Mouse (Mus musculus): ENCODE measurements around the gene Ero1l. TPM values are rescaled to one million over a fixed set of nuclear protein-coding genes. Genes with fewer than 3 reads are reported as not detected.

The Ero1l gene
- polyA plus RNA-seq, 1 experiment from 2014 or later, result 42.3 TPM

- Histone ChIP-seq H3K4me1 (ENCODE audit: control insufficient read depth, insufficient read depth, low read length) (no peaks in the 10 kb centered on the region), H3K9ac (ENCODE audit: low read depth, low read length) (no peak overlapping the region), H3K27me3 (ENCODE audit: control insufficient read depth, insufficient read depth, low read length) (no peaks in the 10 kb centered on the region), H3K4me3 (ENCODE audit: low read depth, low read length) (no peak overlapping the region), H3K4me2 (no peak overlapping the region), H3K9me3 (replicated peaks; ENCODE audit: control insufficient read depth, low read length) (no peaks in the 10 kb centered on the region), H3K36me3 (ENCODE audit: control insufficient read depth, insufficient read depth, low read length) (no peaks in the 10 kb centered on the region), H3K27ac (ENCODE audit: low read depth, low read length) (no peak overlapping the region)
- ATAC-seq (replicated peaks; ENCODE audit: insufficient number of reproducible peaks, low FRiP score, low TSS enrichment), result no peak
Observed at GRCm38 (mm10) chr14:45325471-45325870, 6.9 kb upstream of the Ero1l start.

- Histone ChIP-seq H3K4me2 (no peak overlapping the region), H3K9me3 (replicated peaks; ENCODE audit: control insufficient read depth, low read length) (no peaks in the 10 kb centered on the region), H3K27me3 (ENCODE audit: control insufficient read depth, insufficient read depth, low read length) (no peaks in the 10 kb centered on the region), H3K4me1 (ENCODE audit: control insufficient read depth, insufficient read depth, low read length) (no peaks in the 10 kb centered on the region), H3K36me3 (ENCODE audit: control insufficient read depth, insufficient read depth, low read length) (no peaks in the 10 kb centered on the region), H3K4me3 (ENCODE audit: low read depth, low read length) (no peak overlapping the region), H3K27ac (ENCODE audit: low read depth, low read length) (no peak overlapping the region), H3K9ac (ENCODE audit: low read depth, low read length) (no peak overlapping the region)
- WGBS (ENCODE audit: insufficient replicate concordance), result 76% methylated on average over 3 of the region's 3 CpGs
- ATAC-seq (replicated peaks; ENCODE audit: insufficient number of reproducible peaks, low FRiP score, low TSS enrichment), result no peak
Observed at GRCm38 (mm10) chr14:45323320-45323719, 4.7 kb upstream of the Ero1l start.

- ATAC-seq (replicated peaks; ENCODE audit: insufficient number of reproducible peaks, low FRiP score, low TSS enrichment), result no peak
- Histone ChIP-seq H3K36me3 (ENCODE audit: control insufficient read depth, insufficient read depth, low read length) (no peaks in the 10 kb centered on the region), H3K9ac (ENCODE audit: low read depth, low read length) (no peak overlapping the region), H3K9me3 (replicated peaks; ENCODE audit: control insufficient read depth, low read length) (no peaks in the 10 kb centered on the region), H3K4me1 (ENCODE audit: control insufficient read depth, insufficient read depth, low read length) (no peaks in the 10 kb centered on the region), H3K27me3 (ENCODE audit: control insufficient read depth, insufficient read depth, low read length) (no peaks in the 10 kb centered on the region), H3K4me3 (ENCODE audit: low read depth, low read length) (no peak overlapping the region), H3K4me2 (no peak overlapping the region), H3K27ac (ENCODE audit: low read depth, low read length) (no peak overlapping the region)
- 68% methylated on average over 2 of the region's 2 CpGs for WGBS (ENCODE audit: insufficient replicate concordance)
Observed at GRCm38 (mm10) chr14:45322450-45322849, 3.9 kb upstream of the Ero1l start.

GRCm38 (mm10) chr14:45321622-45322021 is 3.1 kb upstream of the Ero1l start:
- Histone ChIP-seq H3K9ac (ENCODE audit: low read depth, low read length) (no peak overlapping the region), H3K9me3 (replicated peaks; ENCODE audit: control insufficient read depth, low read length) (no peaks in the 10 kb centered on the region), H3K36me3 (ENCODE audit: control insufficient read depth, insufficient read depth, low read length) (no peaks in the 10 kb centered on the region), H3K4me1 (ENCODE audit: control insufficient read depth, insufficient read depth, low read length) (no peaks in the 10 kb centered on the region), H3K27ac (ENCODE audit: low read depth, low read length) (peak overlapping the region; percentile 46; the same call in 1 of the 2 replicates), H3K4me3 (ENCODE audit: low read depth, low read length) (no peak overlapping the region), H3K27me3 (ENCODE audit: control insufficient read depth, insufficient read depth, low read length) (no peaks in the 10 kb centered on the region), H3K4me2 (no peak overlapping the region)
- WGBS (ENCODE audit: insufficient replicate concordance), result 52% methylated on average over 5 of the region's 5 CpGs
- ATAC-seq (replicated peaks; ENCODE audit: insufficient number of reproducible peaks, low FRiP score, low TSS enrichment), result no peak

- H3K4me1 ChIP-seq (ENCODE audit: control insufficient read depth, insufficient read depth, low read length), result peaks cover 2% of the 10 kb centered on the region; the same call in 1 of the 2 replicates
- no peak overlapping the region for H3K9ac ChIP-seq (ENCODE audit: low read depth, low read length)
- 83% methylated on average over 3 of the region's 3 CpGs for WGBS (ENCODE audit: insufficient replicate concordance)
- H3K4me2 ChIP-seq, result no peak overlapping the region
- peak overlapping the region; percentile 17; the same call in 1 of the 2 replicates for H3K27ac ChIP-seq (ENCODE audit: low read depth, low read length)
- H3K27me3 ChIP-seq (ENCODE audit: control insufficient read depth, insufficient read depth, low read length), result no peaks in the 10 kb centered on the region
- H3K36me3 ChIP-seq (ENCODE audit: control insufficient read depth, insufficient read depth, low read length), result no peaks in the 10 kb centered on the region
- H3K9me3 ChIP-seq (replicated peaks; ENCODE audit: control insufficient read depth, low read length), result no peaks in the 10 kb centered on the region
- no peak overlapping the region for H3K4me3 ChIP-seq (ENCODE audit: low read depth, low read length)
- no peak for ATAC-seq (replicated peaks; ENCODE audit: insufficient number of reproducible peaks, low FRiP score, low TSS enrichment)
Observed at GRCm38 (mm10) chr14:45321067-45321466, 2.5 kb upstream of the Ero1l start.

- Histone ChIP-seq H3K4me2 (no peak overlapping the region), H3K4me1 (ENCODE audit: control insufficient read depth, insufficient read depth, low read length) (peaks cover 6% of the 10 kb centered on the region; the same call in 1 of the 2 replicates), H3K27ac (ENCODE audit: low read depth, low read length) (no peak overlapping the region), H3K36me3 (ENCODE audit: control insufficient read depth, insufficient read depth, low read length) (no peaks in the 10 kb centered on the region), H3K9ac (ENCODE audit: low read depth, low read length) (no peak overlapping the region), H3K9me3 (replicated peaks; ENCODE audit: control insufficient read depth, low read length) (no peaks in the 10 kb centered on the region), H3K27me3 (ENCODE audit: control insufficient read depth, insufficient read depth, low read length) (no peaks in the 10 kb centered on the region), H3K4me3 (ENCODE audit: low read depth, low read length) (no peak overlapping the region)
- WGBS (ENCODE audit: insufficient replicate concordance), result 86% methylated on average over 4 of the region's 4 CpGs
- ATAC-seq (replicated peaks; ENCODE audit: insufficient number of reproducible peaks, low FRiP score, low TSS enrichment), result no peak
Observed at GRCm38 (mm10) chr14:45320111-45320510, 1.5 kb upstream of the Ero1l start.

- no peak overlapping the region for H3K9ac ChIP-seq (ENCODE audit: low read depth, low read length)
- ATAC-seq (replicated peaks; ENCODE audit: insufficient number of reproducible peaks, low FRiP score, low TSS enrichment), result no peak
- no peaks in the 10 kb centered on the region for H3K9me3 ChIP-seq (replicated peaks; ENCODE audit: control insufficient read depth, low read length)
- no peaks in the 10 kb centered on the region for H3K27me3 ChIP-seq (ENCODE audit: control insufficient read depth, insufficient read depth, low read length)
- peak overlapping the region; percentile 78 for H3K4me2 ChIP-seq
- H3K27ac ChIP-seq (ENCODE audit: low read depth, low read length), result no peak overlapping the region
- H3K4me3 ChIP-seq (ENCODE audit: low read depth, low read length), result peak overlapping the region; percentile 91
- peaks cover 6% of the 10 kb centered on the region; the same call in 1 of the 2 replicates for H3K4me1 ChIP-seq (ENCODE audit: control insufficient read depth, insufficient read depth, low read length)
- H3K36me3 ChIP-seq (ENCODE audit: control insufficient read depth, insufficient read depth, low read length), result no peaks in the 10 kb centered on the region
- WGBS (ENCODE audit: insufficient replicate concordance), result 55% methylated on average over 3 of the region's 3 CpGs
Observed at GRCm38 (mm10) chr14:45319237-45319610, 653 bp upstream of the Ero1l start.

GRCm38 (mm10) chr14:45317921-45318411 is 605 bp downstream of the Ero1l start:
- H3K4me1 ChIP-seq (ENCODE audit: control insufficient read depth, insufficient read depth, low read length), result peaks cover 6% of the 10 kb centered on the region; the same call in 1 of the 2 replicates
- peak overlapping the region; percentile 92 for H3K9ac ChIP-seq (ENCODE audit: low read depth, low read length)
- peak overlapping the region; percentile 78 for H3K4me2 ChIP-seq
- 1% methylated on average over 37 of the region's 38 CpGs for WGBS (ENCODE audit: insufficient replicate concordance)
- peak; percentile 0; the same call in 1 of the 2 replicates for ATAC-seq (replicated peaks; ENCODE audit: insufficient number of reproducible peaks, low FRiP score, low TSS enrichment)
- no peaks in the 10 kb centered on the region for H3K36me3 ChIP-seq (ENCODE audit: control insufficient read depth, insufficient read depth, low read length)
- H3K4me3 ChIP-seq (ENCODE audit: low read depth, low read length), result peak overlapping the region; percentile 91
- H3K9me3 ChIP-seq (replicated peaks; ENCODE audit: control insufficient read depth, low read length), result no peaks in the 10 kb centered on the region
- peak overlapping the region; percentile 96 for H3K27ac ChIP-seq (ENCODE audit: low read depth, low read length)
- no peaks in the 10 kb centered on the region for H3K27me3 ChIP-seq (ENCODE audit: control insufficient read depth, insufficient read depth, low read length)

GRCm38 (mm10) chr14:45316927-45317326 is 1.6 kb downstream of the Ero1l start:
- no peaks in the 10 kb centered on the region for H3K27me3 ChIP-seq (ENCODE audit: control insufficient read depth, insufficient read depth, low read length)
- H3K36me3 ChIP-seq (ENCODE audit: control insufficient read depth, insufficient read depth, low read length), result no peaks in the 10 kb centered on the region
- peak overlapping the region; percentile 91 for H3K4me3 ChIP-seq (ENCODE audit: low read depth, low read length)
- peak overlapping the region; percentile 92; the same call in 1 of the 2 replicates for H3K9ac ChIP-seq (ENCODE audit: low read depth, low read length)
- ATAC-seq (replicated peaks; ENCODE audit: insufficient number of reproducible peaks, low FRiP score, low TSS enrichment), result no peak
- H3K27ac ChIP-seq (ENCODE audit: low read depth, low read length), result no peak overlapping the region
- H3K4me1 ChIP-seq (ENCODE audit: control insufficient read depth, insufficient read depth, low read length), result peaks cover 6% of the 10 kb centered on the region; the same call in 1 of the 2 replicates
- H3K9me3 ChIP-seq (replicated peaks; ENCODE audit: control insufficient read depth, low read length), result no peaks in the 10 kb centered on the region
- peak overlapping the region; percentile 78 for H3K4me2 ChIP-seq
- 57% methylated on average over 5 of the region's 5 CpGs for WGBS (ENCODE audit: insufficient replicate concordance)

Data from heart, embryonic 11.5 days (tissue).